Mouse (Mus musculus) telencephalon, adult 2 months (tissue): ENCODE measurements at regions not wholly inside any gene's neighbourhood (a gene's known extent, or its start where the extent isn't known, plus 50 kb on each side); places are given as distances from the start of the nearest gene placed in this dataset.

Experiments used
- DNase-seq: peaks from one replicate; pipeline ENCODE4 v3.0.0-alpha.2; 2011; ENCODE audit warnings: low read depth, low spot score

GRCm38 (mm10) chr3:41302805-41303204 lies 220.0 kb upstream of the Pgrmc2 start:
- DNase-seq = no peak

- no peak for DNase-seq
Measured at GRCm38 (mm10) chr3:41298776-41299175, 215.9 kb upstream of the Pgrmc2 start.

GRCm38 (mm10) chr3:41296152-41296809 lies 213.4 kb upstream of the Pgrmc2 start:
- DNase-seq = no peak

- DNase-seq = peak; percentile 9
Measured at GRCm38 (mm10) chr3:41295150-41295549, 212.3 kb upstream of the Pgrmc2 start.

GRCm38 (mm10) chr3:41290535-41291307 lies 207.9 kb upstream of the Pgrmc2 start:
- DNase-seq = no peak

- DNase-seq = no peak
Measured at GRCm38 (mm10) chr3:41288735-41289134, 205.9 kb upstream of the Pgrmc2 start.

- no peak for DNase-seq
Measured at GRCm38 (mm10) chr3:41288066-41288465, 205.2 kb upstream of the Pgrmc2 start.

GRCm38 (mm10) chr3:41285336-41285735 lies 202.5 kb upstream of the Pgrmc2 start:
- no peak for DNase-seq

- DNase-seq = peak; percentile 23
Measured at GRCm38 (mm10) chr3:41284897-41285296, 202.1 kb upstream of the Pgrmc2 start.

- no peak for DNase-seq
Measured at GRCm38 (mm10) chr3:41282431-41283037, 199.7 kb upstream of the Pgrmc2 start.

GRCm38 (mm10) chr3:41276096-41276495 lies 193.2 kb upstream of the Pgrmc2 start:
- no peak for DNase-seq

- DNase-seq = no peak
Measured at GRCm38 (mm10) chr3:41268516-41268915, 185.7 kb upstream of the Pgrmc2 start.

- DNase-seq = no peak
Measured at GRCm38 (mm10) chr3:41266216-41266615, 183.4 kb upstream of the Pgrmc2 start.

- no peak for DNase-seq
Measured at GRCm38 (mm10) chr3:41265399-41265798, 182.6 kb upstream of the Pgrmc2 start.

- DNase-seq = no peak
Measured at GRCm38 (mm10) chr3:41258291-41258690, 175.4 kb upstream of the Pgrmc2 start.

GRCm38 (mm10) chr3:41244960-41245359 lies 162.1 kb upstream of the Pgrmc2 start:
- no peak for DNase-seq

GRCm38 (mm10) chr3:41241856-41242552 lies 159.2 kb upstream of the Pgrmc2 start:
- DNase-seq = no peak

GRCm38 (mm10) chr3:41239801-41240200 lies 157.0 kb upstream of the Pgrmc2 start:
- DNase-seq = no peak

GRCm38 (mm10) chr3:41239246-41239645 lies 156.4 kb upstream of the Pgrmc2 start:
- DNase-seq = no peak

GRCm38 (mm10) chr3:41238046-41238445 lies 155.2 kb upstream of the Pgrmc2 start:
- DNase-seq = no peak

GRCm38 (mm10) chr3:41235610-41236009 lies 152.8 kb upstream of the Pgrmc2 start:
- DNase-seq = no peak

- DNase-seq = no peak
Measured at GRCm38 (mm10) chr3:41234994-41235393, 152.1 kb upstream of the Pgrmc2 start.
